Mouse (Mus musculus): ENCODE results near the gene Hpse2. TPM values are rescaled to one million over a fixed set of nuclear protein-coding genes. Genes with fewer than 3 reads are reported as not detected.

Gene Hpse2
- polyA plus RNA-seq, 3 experiments from 2014 or later, result not detected

Other genes with a start within 250 kb of the Hpse2 start
- gene Cnnm1, start 52.1 kb upstream of the Hpse2 start, polyA plus RNA-seq (2017; shearing (Covaris generic)), result not detected
- 10 to 100 TPM; 33.0 to 47.8 (median 40.0) TPM for gene Got1, start 136.2 kb upstream of the Hpse2 start, polyA plus RNA-seq (2017; shearing (Covaris generic))
- not detected for gene Nkx2-3, start 224.0 kb upstream of the Hpse2 start, polyA plus RNA-seq (2017; shearing (Covaris generic))